Mouse (Mus musculus): ENCODE measurements at regions not wholly inside any gene's neighbourhood (a gene's known extent, or its start where the extent isn't known, plus 50 kb on each side); places are given as distances from the start of the nearest gene placed in this dataset.
"Not testable (repeated sequence)": the region's sequence is repeated elsewhere in the genome, so short reads cannot be mapped to it uniquely, and the experiment has no call there.

- H3K36me3 ChIP-seq; H3K4me2 ChIP-seq (replicated peaks); H3K4me1 ChIP-seq; H3K9me3 ChIP-seq (replicated peaks); H3K27me3 ChIP-seq; H3K9ac ChIP-seq; ATAC-seq (ENCODE audit: low FRiP score); H3K27ac ChIP-seq; H3K4me3 ChIP-seq: not testable (repeated sequence)
- WGBS, result 81% methylated on average over 6 of the region's 6 CpGs
These were observed 299.7 kb upstream of the Lrrn1 start for GRCm38 (mm10) chr6:107229843-107230242.

- Histone ChIP-seq H3K4me2 (replicated peaks) (no peak overlapping the region), H3K9me3 (replicated peaks) (no peaks in the 10 kb centered on the region), H3K4me3 (no peak overlapping the region), H3K9ac (no peak overlapping the region), H3K4me1 (no peaks in the 10 kb centered on the region), H3K27ac (no peak overlapping the region), H3K36me3 (no peaks in the 10 kb centered on the region), H3K27me3 (no peaks in the 10 kb centered on the region)
- ATAC-seq (ENCODE audit: low FRiP score), result no peak
- WGBS, result 86% methylated on average over 3 of the region's 3 CpGs
These were observed 291.9 kb upstream of the Lrrn1 start for GRCm38 (mm10) chr6:107237692-107238091.

- Histone ChIP-seq H3K4me3 (no peak overlapping the region), H3K36me3 (no peaks in the 10 kb centered on the region), H3K27ac (no peak overlapping the region), H3K4me1 (no peaks in the 10 kb centered on the region), H3K9ac (no peak overlapping the region), H3K4me2 (replicated peaks) (no peak overlapping the region), H3K9me3 (replicated peaks) (no peaks in the 10 kb centered on the region), H3K27me3 (no peaks in the 10 kb centered on the region)
- ATAC-seq (ENCODE audit: low FRiP score), result no peak
- 88% methylated on average over 3 of the region's 3 CpGs for WGBS
These were observed 285.6 kb upstream of the Lrrn1 start for GRCm38 (mm10) chr6:107243981-107244380.

- Histone ChIP-seq H3K4me2 (replicated peaks) (no peak overlapping the region), H3K27ac (no peak overlapping the region), H3K27me3 (no peaks in the 10 kb centered on the region), H3K9ac (no peak overlapping the region), H3K4me1 (no peaks in the 10 kb centered on the region), H3K9me3 (replicated peaks) (no peaks in the 10 kb centered on the region), H3K4me3 (no peak overlapping the region), H3K36me3 (no peaks in the 10 kb centered on the region)
- 93% methylated on average over 15 of the region's 15 CpGs for WGBS
- ATAC-seq (ENCODE audit: low FRiP score), result no peak
These were observed 249.2 kb upstream of the Lrrn1 start for GRCm38 (mm10) chr6:107280348-107280747.

- Histone ChIP-seq H3K27me3 (no peaks in the 10 kb centered on the region), H3K4me3 (no peak overlapping the region), H3K4me2 (replicated peaks) (no peak overlapping the region), H3K27ac (no peak overlapping the region), H3K9ac (no peak overlapping the region), H3K36me3 (no peaks in the 10 kb centered on the region), H3K9me3 (replicated peaks) (no peaks in the 10 kb centered on the region), H3K4me1 (no peaks in the 10 kb centered on the region)
- ATAC-seq (ENCODE audit: low FRiP score), result no peak
- 91% methylated on average over 3 of the region's 3 CpGs for WGBS
These were observed 238.7 kb upstream of the Lrrn1 start for GRCm38 (mm10) chr6:107290850-107291249.

- 59% methylated on average over 1 of the region's 1 CpGs for WGBS
- no peak overlapping the region for H3K4me3 ChIP-seq
- H3K9me3 ChIP-seq (replicated peaks), result no peaks in the 10 kb centered on the region
- no peak overlapping the region for H3K9ac ChIP-seq
- no peaks in the 10 kb centered on the region for H3K36me3 ChIP-seq
- no peak overlapping the region for H3K4me2 ChIP-seq (replicated peaks)
- no peak overlapping the region for H3K27ac ChIP-seq
- peak; percentile 95 for ATAC-seq (ENCODE audit: low FRiP score)
- H3K4me1 ChIP-seq, result no peaks in the 10 kb centered on the region; the same call in 1 of the 2 replicates
- no peaks in the 10 kb centered on the region for H3K27me3 ChIP-seq
These were observed 225.7 kb upstream of the Lrrn1 start for GRCm38 (mm10) chr6:107303676-107304369.

- Histone ChIP-seq H3K36me3 (no peaks in the 10 kb centered on the region), H3K9me3 (replicated peaks) (no peaks in the 10 kb centered on the region), H3K4me1 (no peaks in the 10 kb centered on the region), H3K4me2 (replicated peaks) (no peak overlapping the region), H3K9ac (no peak overlapping the region), H3K4me3 (no peak overlapping the region), H3K27me3 (no peaks in the 10 kb centered on the region), H3K27ac (no peak overlapping the region)
- WGBS, result 80% methylated on average over 1 of the region's 1 CpGs
- ATAC-seq (ENCODE audit: low FRiP score), result no peak
These were observed 210.0 kb upstream of the Lrrn1 start for GRCm38 (mm10) chr6:107319565-107319964.

- ATAC-seq (ENCODE audit: low FRiP score), result no peak
- WGBS, result 70% methylated on average over 4 of the region's 4 CpGs
- H3K36me3 ChIP-seq, result no peaks in the 10 kb centered on the region
- no peak overlapping the region for H3K4me2 ChIP-seq (replicated peaks)
- H3K4me3 ChIP-seq, result no peak overlapping the region
- H3K9me3 ChIP-seq (replicated peaks), result no peaks in the 10 kb centered on the region
- no peak overlapping the region for H3K9ac ChIP-seq
- no peaks in the 10 kb centered on the region for H3K27me3 ChIP-seq
- H3K27ac ChIP-seq, result no peak overlapping the region
- H3K4me1 ChIP-seq, result no peaks in the 10 kb centered on the region
These were observed 179.1 kb upstream of the Lrrn1 start for GRCm38 (mm10) chr6:107350503-107350902.

GRCm38 (mm10) chr6:107375274-107375673, 154.3 kb upstream of the Lrrn1 start:
- H3K4me1 ChIP-seq, result 0 out of 2 replicates have a peak, but pooled peaks cover 4% of the 10 kb centered on the region
- H3K9ac ChIP-seq, result no peak overlapping the region
- H3K27me3 ChIP-seq, result no peaks in the 10 kb centered on the region
- no peaks in the 10 kb centered on the region for H3K36me3 ChIP-seq
- H3K9me3 ChIP-seq (replicated peaks), result no peaks in the 10 kb centered on the region
- H3K4me2 ChIP-seq (replicated peaks), result no peak overlapping the region
- no peak overlapping the region for H3K27ac ChIP-seq
- no peak overlapping the region for H3K4me3 ChIP-seq
- peak; percentile 52; the same call in 1 of the 2 replicates for ATAC-seq (ENCODE audit: low FRiP score)

- WGBS, result 95% methylated on average over 1 of the region's 1 CpGs
- H3K9me3 ChIP-seq (replicated peaks), result no peaks in the 10 kb centered on the region
- no peak overlapping the region for H3K9ac ChIP-seq
- no peak overlapping the region for H3K4me2 ChIP-seq (replicated peaks)
- no peak overlapping the region for H3K27ac ChIP-seq
- H3K4me1 ChIP-seq, result 0 out of 2 replicates have a peak, but pooled peaks cover 4% of the 10 kb centered on the region
- no peak overlapping the region for H3K4me3 ChIP-seq
- no peaks in the 10 kb centered on the region for H3K36me3 ChIP-seq
- no peak for ATAC-seq (ENCODE audit: low FRiP score)
- no peaks in the 10 kb centered on the region for H3K27me3 ChIP-seq
These were observed 151.1 kb upstream of the Lrrn1 start for GRCm38 (mm10) chr6:107378489-107378888.

- Histone ChIP-seq H3K9me3 (replicated peaks) (no peaks in the 10 kb centered on the region), H3K4me1 (no peaks in the 10 kb centered on the region), H3K36me3 (no peaks in the 10 kb centered on the region), H3K27me3 (no peaks in the 10 kb centered on the region), H3K4me3 (no peak overlapping the region), H3K9ac (no peak overlapping the region), H3K27ac (no peak overlapping the region), H3K4me2 (replicated peaks) (no peak overlapping the region)
- 48% methylated on average over 1 of the region's 1 CpGs for WGBS
- ATAC-seq (ENCODE audit: low FRiP score), result no peak
These were observed 148.9 kb upstream of the Lrrn1 start for GRCm38 (mm10) chr6:107380621-107381020.

GRCm38 (mm10) chr6:107386094-107386678, 143.4 kb upstream of the Lrrn1 start:
- Histone ChIP-seq H3K9me3 (replicated peaks) (no peaks in the 10 kb centered on the region), H3K4me3 (no peak overlapping the region), H3K27ac (no peak overlapping the region), H3K36me3 (no peaks in the 10 kb centered on the region), H3K4me1 (no peaks in the 10 kb centered on the region), H3K9ac (no peak overlapping the region), H3K27me3 (no peaks in the 10 kb centered on the region), H3K4me2 (replicated peaks) (no peak overlapping the region)
- no peak for ATAC-seq (ENCODE audit: low FRiP score)
- 69% methylated on average over 7 of the region's 7 CpGs for WGBS

- Histone ChIP-seq H3K27ac (no peak overlapping the region), H3K9me3 (replicated peaks) (no peaks in the 10 kb centered on the region), H3K27me3 (no peaks in the 10 kb centered on the region), H3K4me1 (no peaks in the 10 kb centered on the region), H3K4me2 (replicated peaks) (no peak overlapping the region), H3K36me3 (no peaks in the 10 kb centered on the region), H3K9ac (no peak overlapping the region), H3K4me3 (no peak overlapping the region)
- ATAC-seq (ENCODE audit: low FRiP score), result no peak
- WGBS, result 44% methylated on average over 3 of the region's 3 CpGs
These were observed 139.7 kb upstream of the Lrrn1 start for GRCm38 (mm10) chr6:107389892-107390291.
